Mouse (Mus musculus): ENCODE data around the gene Hnf1a. TPM values are rescaled to one million over a fixed set of nuclear protein-coding genes. Genes with fewer than 3 reads are reported as not detected.

The Hnf1a gene
- polyA plus RNA-seq, 1 experiment from 2014 or later, result not detected

DNA sequence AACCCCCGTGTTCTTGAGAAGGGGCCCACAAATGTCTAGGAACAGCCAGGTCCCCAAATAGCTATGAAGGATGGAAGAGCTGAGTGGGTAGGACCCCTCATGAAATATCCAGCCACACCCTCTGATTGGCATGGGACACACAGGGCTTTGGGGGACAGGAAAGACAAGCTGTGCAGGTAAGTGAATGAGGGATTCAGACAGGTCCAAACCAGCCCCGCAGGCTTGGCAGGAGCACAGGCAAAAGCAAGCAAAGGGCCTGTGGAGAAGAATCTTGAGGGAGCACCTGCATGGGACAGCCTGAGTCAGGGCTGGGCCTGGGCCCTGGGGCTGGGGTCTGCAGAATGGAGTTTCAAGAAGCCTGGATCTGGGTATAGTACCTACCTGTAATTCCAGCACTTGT is 29.6 kb upstream of the Hnf1a start:
- no peak overlapping the region for H3K4me3 ChIP-seq (ENCODE audit: low read depth, low read length)
- no peak overlapping the region for H3K27ac ChIP-seq (replicated peaks; ENCODE audit: low read depth, low read length)
- no peaks in the 10 kb centered on the region for H3K9me3 ChIP-seq (ENCODE audit: control insufficient read depth, low read length)
- DNase-seq (ENCODE audit: low spot score), result no peak
- no peaks in the 10 kb centered on the region for H3K4me1 ChIP-seq (ENCODE audit: control insufficient read depth, insufficient read depth, low read length)
- H3K9ac ChIP-seq (ENCODE audit: low read length), result peak overlapping the region; percentile 12; the same call in 1 of the 2 replicates
- H3K27me3 ChIP-seq (ENCODE audit: control insufficient read depth, insufficient read depth, low read length), result no peaks in the 10 kb centered on the region
- no peaks in the 10 kb centered on the region for H3K36me3 ChIP-seq (ENCODE audit: control insufficient read depth, insufficient read depth, low read length)
- H3K4me2 ChIP-seq (ENCODE audit: low read depth, severe bottlenecking), result no peak overlapping the region
- no peak for ATAC-seq (ENCODE audit: insufficient number of reproducible peaks, low FRiP score, low TSS enrichment, low read depth)
- WGBS, result 81% methylated on average over 2 of the region's 2 CpGs

DNA sequence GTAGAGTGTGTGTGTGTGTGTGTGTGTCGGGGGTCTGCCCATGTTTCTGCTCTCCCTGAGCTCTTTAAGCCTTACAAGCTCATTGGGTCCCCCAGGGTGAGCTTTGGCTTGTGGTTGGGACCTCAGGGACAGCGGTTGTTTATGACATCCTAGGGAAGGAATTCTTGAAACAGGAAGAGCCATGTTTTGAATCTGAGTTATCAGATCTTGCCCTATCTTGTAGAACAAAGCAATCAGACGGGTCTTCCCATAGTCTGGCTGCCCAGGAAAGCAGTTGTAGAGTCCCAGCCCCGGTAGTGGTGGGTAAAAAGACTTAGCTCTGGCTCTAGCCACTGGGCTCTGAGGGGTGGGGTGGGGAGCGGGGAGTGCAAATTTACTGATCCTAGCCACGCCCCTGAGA is 26.4 kb upstream of the Hnf1a start:
- Histone ChIP-seq H3K9me3 (ENCODE audit: control insufficient read depth, low read length) (no peaks in the 10 kb centered on the region), H3K4me3 (ENCODE audit: low read depth, low read length) (no peak overlapping the region), H3K9ac (ENCODE audit: low read length) (no peak overlapping the region), H3K4me2 (ENCODE audit: low read depth, severe bottlenecking) (no peak overlapping the region), H3K4me1 (ENCODE audit: control insufficient read depth, insufficient read depth, low read length) (no peaks in the 10 kb centered on the region), H3K36me3 (ENCODE audit: control insufficient read depth, insufficient read depth, low read length) (no peaks in the 10 kb centered on the region), H3K27me3 (ENCODE audit: control insufficient read depth, insufficient read depth, low read length) (no peaks in the 10 kb centered on the region), H3K27ac (replicated peaks; ENCODE audit: low read depth, low read length) (no peak overlapping the region)
- WGBS, result 72% methylated on average over 6 of the region's 6 CpGs
- ATAC-seq (ENCODE audit: insufficient number of reproducible peaks, low FRiP score, low TSS enrichment, low read depth) (no peak), DNase-seq (ENCODE audit: low spot score) (no peak)

DNA sequence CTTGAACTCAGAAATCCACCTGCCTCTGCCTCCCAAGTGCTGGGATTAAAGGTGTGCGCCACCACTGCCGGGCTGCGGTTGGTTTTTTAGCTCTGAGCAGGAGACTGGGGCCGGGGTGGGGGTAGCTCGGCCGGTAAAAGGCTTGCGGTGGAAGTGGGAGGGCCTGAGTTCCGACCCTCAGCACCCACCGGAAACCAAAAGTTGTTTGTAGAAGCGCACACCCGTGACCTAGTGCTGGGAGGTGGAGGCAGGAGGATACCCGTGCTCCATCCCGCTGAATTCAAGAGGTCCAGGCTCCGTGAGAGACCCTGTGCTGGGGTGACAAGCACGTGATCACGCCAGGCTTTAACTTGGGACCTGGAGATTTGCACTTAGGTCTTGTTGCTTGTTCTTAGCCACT is 25.6 kb upstream of the Hnf1a start:
- ATAC-seq (ENCODE audit: insufficient number of reproducible peaks, low FRiP score, low TSS enrichment, low read depth) (no peak), DNase-seq (ENCODE audit: low spot score) (no peak)
- no peaks in the 10 kb centered on the region for H3K9me3 ChIP-seq (ENCODE audit: control insufficient read depth, low read length)
- no peak overlapping the region for H3K4me3 ChIP-seq (ENCODE audit: low read depth, low read length)
- WGBS, result 85% methylated on average over 16 of the region's 16 CpGs
- H3K4me2 ChIP-seq (ENCODE audit: low read depth, severe bottlenecking), result no peak overlapping the region
- no peaks in the 10 kb centered on the region for H3K27me3 ChIP-seq (ENCODE audit: control insufficient read depth, insufficient read depth, low read length)
- H3K36me3 ChIP-seq (ENCODE audit: control insufficient read depth, insufficient read depth, low read length), result no peaks in the 10 kb centered on the region
- H3K4me1 ChIP-seq (ENCODE audit: control insufficient read depth, insufficient read depth, low read length), result no peaks in the 10 kb centered on the region
- H3K27ac ChIP-seq (replicated peaks; ENCODE audit: low read depth, low read length), result no peak overlapping the region
- H3K9ac ChIP-seq (ENCODE audit: low read length), result no peak overlapping the region

DNA sequence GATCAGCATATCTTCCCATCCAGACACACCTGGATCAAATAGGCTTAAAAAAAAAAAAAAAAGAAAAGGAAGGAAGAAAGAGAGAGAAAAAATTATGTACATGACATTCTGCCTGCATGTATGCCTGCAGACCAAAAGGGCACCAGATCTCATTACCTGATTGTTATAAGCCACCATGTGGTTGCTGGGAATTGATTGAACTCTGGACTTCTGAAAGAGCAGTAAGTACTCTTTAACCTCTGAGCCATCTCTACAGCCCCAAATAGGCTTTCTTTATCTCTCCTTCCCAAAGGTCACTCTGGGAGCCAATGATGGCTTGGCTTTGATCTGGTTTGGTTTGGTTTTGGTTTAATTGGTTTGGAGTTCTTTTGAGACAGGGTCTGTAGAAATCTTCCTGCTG is 14.2 kb upstream of the Hnf1a start:
- peaks cover 3% of the 10 kb centered on the region; the same call in 1 of the 2 replicates for H3K4me1 ChIP-seq (ENCODE audit: control insufficient read depth, insufficient read depth, low read length)
- H3K9me3 ChIP-seq (ENCODE audit: control insufficient read depth, low read length), result no peaks in the 10 kb centered on the region
- no peak overlapping the region for H3K4me3 ChIP-seq (ENCODE audit: low read depth, low read length)
- no peak overlapping the region for H3K9ac ChIP-seq (ENCODE audit: low read length)
- H3K27me3 ChIP-seq (ENCODE audit: control insufficient read depth, insufficient read depth, low read length), result no peaks in the 10 kb centered on the region
- H3K4me2 ChIP-seq (ENCODE audit: low read depth, severe bottlenecking), result no peak overlapping the region
- H3K36me3 ChIP-seq (ENCODE audit: control insufficient read depth, insufficient read depth, low read length), result no peaks in the 10 kb centered on the region
- ATAC-seq (ENCODE audit: insufficient number of reproducible peaks, low FRiP score, low TSS enrichment, low read depth) (no peak), DNase-seq (ENCODE audit: low spot score) (no peak)
- no peak overlapping the region for H3K27ac ChIP-seq (replicated peaks; ENCODE audit: low read depth, low read length)

DNA sequence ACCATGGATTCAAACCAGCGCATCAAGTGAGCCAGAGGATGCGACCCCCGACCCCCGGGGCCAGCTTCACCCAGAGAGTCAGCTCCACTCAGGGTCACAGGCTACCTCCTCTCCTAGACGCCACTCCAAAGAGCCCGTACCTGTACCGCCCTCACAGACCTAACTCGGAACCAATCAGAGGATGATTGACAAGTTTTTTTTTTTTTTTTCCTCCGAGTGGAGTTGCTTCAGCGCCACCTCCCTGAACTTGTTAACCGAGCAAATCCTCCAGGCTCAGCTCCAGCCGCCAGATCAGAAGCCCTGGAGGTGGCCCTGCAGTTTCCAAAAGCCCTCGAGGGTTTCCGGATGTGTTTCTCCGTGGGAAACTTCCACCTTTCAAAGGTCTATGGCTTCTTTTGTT is 11.1 kb upstream of the Hnf1a start:
- peaks cover 11% of the 10 kb centered on the region; the same call in 1 of the 2 replicates for H3K4me1 ChIP-seq (ENCODE audit: control insufficient read depth, insufficient read depth, low read length)
- H3K4me3 ChIP-seq (ENCODE audit: low read depth, low read length), result no peak overlapping the region
- H3K36me3 ChIP-seq (ENCODE audit: control insufficient read depth, insufficient read depth, low read length), result no peaks in the 10 kb centered on the region

DNA sequence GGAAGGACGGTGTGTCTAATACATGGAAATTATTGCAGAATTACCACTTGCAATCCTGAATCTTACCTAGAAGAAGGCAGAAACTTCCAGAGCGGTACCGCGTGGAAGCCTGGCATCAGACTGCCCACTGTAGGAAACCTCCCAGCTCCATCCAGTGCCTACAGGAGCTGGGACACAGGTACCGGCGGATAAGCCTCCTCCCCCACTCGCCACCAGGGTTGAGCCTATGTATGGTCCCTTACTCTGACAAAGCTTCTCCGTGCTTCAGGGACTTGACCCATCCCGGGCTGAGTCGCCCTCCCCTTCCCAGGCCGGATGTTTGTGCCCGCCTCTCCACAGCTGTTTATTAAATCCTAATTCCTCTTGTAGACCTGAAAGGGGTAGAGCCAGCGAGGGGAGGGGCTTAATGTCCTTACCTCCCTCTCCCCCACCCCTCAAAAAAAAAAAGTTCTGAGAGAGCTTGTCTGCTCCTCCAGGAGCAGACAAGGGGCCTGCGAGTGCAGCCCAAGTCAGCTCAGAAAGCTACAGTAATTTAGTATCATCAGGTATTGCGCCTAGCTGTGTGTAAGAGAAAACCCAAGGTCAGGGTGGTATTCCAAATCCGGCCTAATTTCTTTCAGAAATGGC is 9.3 kb upstream of the Hnf1a start:
- DNase-seq (ENCODE audit: low spot score), result peak; percentile 50
- peak overlapping the region; percentile 32 for H3K4me3 ChIP-seq (ENCODE audit: low read depth, low read length)
- peak overlapping the region; percentile 56 for H3K9ac ChIP-seq (ENCODE audit: low read length)
- H3K27ac ChIP-seq (replicated peaks; ENCODE audit: low read depth, low read length), result no peak overlapping the region
- no peaks in the 10 kb centered on the region for H3K27me3 ChIP-seq (ENCODE audit: control insufficient read depth, insufficient read depth, low read length)
- H3K4me2 ChIP-seq (ENCODE audit: low read depth, severe bottlenecking), result peak overlapping the region; percentile 79
- 17% methylated on average over 16 of the region's 16 CpGs for WGBS
- peaks cover 11% of the 10 kb centered on the region; the same call in 1 of the 2 replicates for H3K4me1 ChIP-seq (ENCODE audit: control insufficient read depth, insufficient read depth, low read length)
- no peaks in the 10 kb centered on the region for H3K9me3 ChIP-seq (ENCODE audit: control insufficient read depth, low read length)
- ATAC-seq (ENCODE audit: insufficient number of reproducible peaks, low FRiP score, low TSS enrichment, low read depth), result peak; percentile 44; the same call in 1 of the 2 replicates
- no peaks in the 10 kb centered on the region for H3K36me3 ChIP-seq (ENCODE audit: control insufficient read depth, insufficient read depth, low read length)

More for the DNA sequence above, 11.1 kb upstream of the Hnf1a start:
- no peaks in the 10 kb centered on the region for H3K27me3 ChIP-seq (ENCODE audit: control insufficient read depth, insufficient read depth, low read length)
- no peak overlapping the region for H3K9ac ChIP-seq (ENCODE audit: low read length)
- no peak for DNase-seq (ENCODE audit: low spot score)
- H3K4me2 ChIP-seq (ENCODE audit: low read depth, severe bottlenecking), result no peak overlapping the region
- WGBS, result 61% methylated on average over 15 of the region's 15 CpGs
- ATAC-seq (ENCODE audit: insufficient number of reproducible peaks, low FRiP score, low TSS enrichment, low read depth), result no peak
- no peaks in the 10 kb centered on the region for H3K9me3 ChIP-seq (ENCODE audit: control insufficient read depth, low read length)
- no peak overlapping the region for H3K27ac ChIP-seq (replicated peaks; ENCODE audit: low read depth, low read length)

DNA sequence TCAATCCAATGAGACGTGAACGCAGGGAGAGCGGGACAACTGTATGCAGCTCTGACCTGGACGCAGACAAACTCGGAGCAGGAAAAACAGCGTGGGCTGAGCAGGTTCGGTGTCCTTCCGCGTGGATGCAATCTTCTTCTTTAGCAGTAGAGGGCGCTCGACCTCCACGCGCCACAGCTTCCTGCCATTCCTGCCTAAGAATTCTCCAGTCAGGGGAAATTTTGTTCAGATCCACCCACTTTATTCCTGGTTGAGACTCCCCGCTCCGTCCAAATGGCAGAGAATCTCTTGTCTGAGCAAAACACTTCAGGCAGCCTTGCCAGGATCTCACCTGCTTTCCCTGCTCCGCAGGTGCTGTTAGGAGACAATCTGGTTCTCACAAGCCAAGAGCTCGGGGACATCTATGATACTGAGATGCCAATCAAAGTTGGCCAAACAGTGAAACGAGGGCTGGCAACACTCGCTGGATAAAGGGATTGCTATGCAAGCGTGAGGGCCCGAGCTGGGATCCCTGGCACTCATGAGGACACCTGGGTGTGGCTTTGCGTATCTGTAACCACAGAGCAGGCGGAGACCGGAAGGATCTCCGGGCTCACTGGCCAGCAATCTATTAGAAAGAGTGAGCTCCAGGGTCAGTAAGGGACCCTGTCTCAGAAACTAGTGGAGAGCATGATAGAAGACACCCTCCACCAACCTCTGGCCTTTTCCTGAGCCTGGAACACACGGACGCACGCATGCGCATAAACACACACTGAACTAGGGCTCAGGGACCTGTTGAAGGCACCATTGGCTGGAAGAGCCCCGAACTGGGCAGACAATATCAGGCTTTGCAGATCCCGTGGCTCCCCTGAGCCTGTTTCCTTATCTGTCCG is 8.6 kb upstream of the Hnf1a start:
- Histone ChIP-seq H3K4me1 (ENCODE audit: control insufficient read depth, insufficient read depth, low read length) (peaks cover 11% of the 10 kb centered on the region; the same call in 1 of the 2 replicates), H3K9ac (ENCODE audit: low read length) (peak overlapping the region; percentile 56), H3K4me3 (ENCODE audit: low read depth, low read length) (peak overlapping the region; percentile 32), H3K9me3 (ENCODE audit: control insufficient read depth, low read length) (no peaks in the 10 kb centered on the region), H3K27me3 (ENCODE audit: control insufficient read depth, insufficient read depth, low read length) (no peaks in the 10 kb centered on the region), H3K36me3 (ENCODE audit: control insufficient read depth, insufficient read depth, low read length) (no peaks in the 10 kb centered on the region), H3K27ac (replicated peaks; ENCODE audit: low read depth, low read length) (no peak overlapping the region), H3K4me2 (ENCODE audit: low read depth, severe bottlenecking) (peak overlapping the region; percentile 79)
- 5% methylated on average over 32 of the region's 32 CpGs for WGBS
- ATAC-seq (ENCODE audit: insufficient number of reproducible peaks, low FRiP score, low TSS enrichment, low read depth), result peak; percentile 35; the same call in 1 of the 2 replicates
- peak; percentile 83 for DNase-seq (ENCODE audit: low spot score)

DNA sequence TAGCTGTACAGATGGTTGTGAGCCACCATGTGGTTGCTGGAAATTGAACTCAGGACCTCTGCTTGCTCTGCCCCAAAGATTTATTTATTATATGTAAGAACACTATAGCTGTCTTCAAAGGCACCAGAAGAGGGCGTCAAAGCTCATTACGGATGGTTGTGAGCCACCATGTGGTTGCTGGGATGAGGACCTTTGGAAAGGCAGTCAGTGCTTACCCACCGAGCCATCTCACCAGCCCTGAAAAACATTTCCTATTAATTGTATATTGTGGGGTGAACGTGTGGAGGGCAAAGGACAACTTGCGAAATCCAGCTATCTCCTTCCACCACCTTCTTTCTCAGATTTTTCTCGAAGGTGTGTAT is 8.0 kb upstream of the Hnf1a start:
- no peaks in the 10 kb centered on the region for H3K9me3 ChIP-seq (ENCODE audit: control insufficient read depth, low read length)
- peak overlapping the region; percentile 32; the same call in 1 of the 2 replicates for H3K4me3 ChIP-seq (ENCODE audit: low read depth, low read length)
- ATAC-seq (ENCODE audit: insufficient number of reproducible peaks, low FRiP score, low TSS enrichment, low read depth), result no peak
- H3K36me3 ChIP-seq (ENCODE audit: control insufficient read depth, insufficient read depth, low read length), result no peaks in the 10 kb centered on the region
- H3K27me3 ChIP-seq (ENCODE audit: control insufficient read depth, insufficient read depth, low read length), result no peaks in the 10 kb centered on the region
- DNase-seq (ENCODE audit: low spot score), result no peak
- no peak overlapping the region for H3K27ac ChIP-seq (replicated peaks; ENCODE audit: low read depth, low read length)
- peak overlapping the region; percentile 79 for H3K4me2 ChIP-seq (ENCODE audit: low read depth, severe bottlenecking)
- peaks cover 11% of the 10 kb centered on the region; the same call in 1 of the 2 replicates for H3K4me1 ChIP-seq (ENCODE audit: control insufficient read depth, insufficient read depth, low read length)
- no peak overlapping the region; the same call in 1 of the 2 replicates for H3K9ac ChIP-seq (ENCODE audit: low read length)
- WGBS, result 3% methylated on average over 6 of the region's 6 CpGs

Measured in limb, embryonic 11.5 days (tissue).